Mouse (Mus musculus): ENCODE results near the gene Maats1.

The Maats1 gene

DNA sequence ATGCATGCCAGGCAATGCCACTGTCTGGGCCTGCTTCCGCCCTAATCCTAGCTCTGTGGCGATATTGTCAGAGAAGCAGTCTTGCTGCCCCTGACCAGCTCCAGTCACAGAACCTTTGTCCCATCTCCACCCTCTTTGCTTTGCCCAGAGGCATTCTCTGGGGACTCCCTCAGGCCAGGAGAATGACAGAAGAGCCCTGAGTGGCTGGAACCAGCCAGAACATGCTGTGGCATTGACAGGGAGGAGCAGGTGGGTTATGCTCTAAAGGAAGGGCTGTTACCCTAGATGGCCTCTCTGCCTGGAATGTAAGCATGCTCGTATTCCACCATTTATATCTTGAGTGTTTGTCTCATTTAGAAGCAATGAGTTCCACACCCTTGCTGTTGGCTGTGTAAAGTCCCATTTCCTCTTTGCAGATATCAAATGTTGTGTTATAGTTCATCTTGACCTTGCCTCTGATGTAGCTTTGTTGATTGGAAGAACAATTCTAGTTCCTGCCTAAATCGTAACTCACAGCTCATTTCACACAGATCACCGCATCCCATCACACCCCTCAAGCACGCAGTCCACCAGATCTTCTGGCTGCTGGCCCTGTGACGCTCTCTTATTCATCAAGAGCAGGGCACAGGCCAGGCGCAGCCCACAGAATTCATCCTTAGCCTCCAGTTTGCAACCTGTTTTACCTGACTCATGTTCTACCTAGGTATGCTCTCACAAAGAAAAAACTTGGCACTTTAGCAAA is 28.9 kb upstream of the Maats1 start:
- DNase-seq (ENCODE audit: low spot score) = no peak

DNA sequence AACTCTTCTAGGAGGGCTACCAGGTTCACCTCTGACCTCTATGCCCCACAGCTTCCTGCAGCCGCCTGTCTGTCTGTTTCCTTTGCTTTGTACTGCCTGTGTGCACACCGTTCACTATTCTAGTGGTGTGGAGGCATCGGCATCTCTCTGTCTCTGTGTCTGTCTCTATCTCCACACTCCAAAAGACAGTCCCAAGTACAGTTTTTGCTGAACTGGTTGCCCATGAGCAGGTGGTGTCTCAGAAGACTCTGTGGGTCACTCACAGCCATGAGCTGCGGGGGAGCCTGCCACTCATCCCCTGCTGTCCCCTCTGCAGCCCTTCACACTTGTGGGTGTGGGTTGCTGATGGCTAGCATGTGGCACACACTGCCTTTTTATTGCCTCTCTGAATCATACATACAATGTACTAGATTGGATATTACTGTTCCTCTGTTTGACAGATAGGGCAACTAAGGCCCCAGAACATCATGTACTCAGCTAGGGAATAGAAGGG is 28.1 kb upstream of the Maats1 start:
- no peak for DNase-seq (ENCODE audit: low spot score)

DNA sequence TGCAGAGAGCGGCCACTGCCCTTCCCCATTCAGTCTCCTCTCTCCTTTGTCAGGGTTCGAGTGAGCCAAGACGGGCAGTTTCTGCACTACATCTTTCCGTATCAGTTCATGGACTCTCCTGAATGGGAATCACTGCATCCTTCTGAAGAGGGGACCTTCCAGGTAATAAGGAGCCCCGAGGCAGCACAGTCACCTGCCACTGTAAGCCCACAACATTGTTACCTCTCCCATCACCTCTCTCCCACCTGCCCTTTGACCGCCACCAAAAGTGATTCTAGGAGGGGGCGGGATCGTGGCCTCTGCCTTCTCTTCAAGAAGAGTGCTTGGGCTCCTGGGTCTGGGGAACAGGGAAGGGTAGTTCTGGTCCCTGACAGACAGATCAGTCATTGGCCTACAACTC is 27.5 kb upstream of the Maats1 start:
- no peak for DNase-seq (ENCODE audit: low spot score)

DNA sequence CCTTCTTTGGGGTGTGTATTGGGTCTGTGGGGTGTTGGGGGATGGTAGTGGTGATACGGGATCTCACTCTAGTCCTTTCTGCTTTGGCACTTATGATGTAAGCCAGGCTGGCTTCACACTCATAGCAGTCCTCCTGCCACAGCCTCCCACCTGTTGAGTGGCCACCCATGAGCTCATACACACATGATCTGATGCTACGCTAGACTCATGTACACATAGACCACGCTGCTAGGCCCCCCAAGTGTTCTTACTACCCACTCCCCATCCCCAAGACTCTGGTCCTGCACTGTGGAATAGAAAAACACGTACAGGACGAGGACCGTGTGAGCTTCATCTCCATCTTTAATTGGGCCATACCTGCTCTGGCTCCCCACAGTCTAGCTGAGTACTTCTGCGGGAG is 27.1 kb upstream of the Maats1 start:
- DNase-seq (ENCODE audit: low spot score) = no peak

- DNase-seq (ENCODE audit: low spot score) = peak; percentile 41
These were observed 26.4 kb upstream of the Maats1 start for GRCm38 (mm10) chr16:38368336-38368735.

GRCm38 (mm10) chr16:38366231-38366630 is 24.3 kb upstream of the Maats1 start:
- DNase-seq (ENCODE audit: low spot score) = no peak

GRCm38 (mm10) chr16:38365390-38365789 is 23.4 kb upstream of the Maats1 start:
- no peak for DNase-seq (ENCODE audit: low spot score)

GRCm38 (mm10) chr16:38363657-38364056 is 21.7 kb upstream of the Maats1 start:
- DNase-seq (ENCODE audit: low spot score) = no peak

- no peak for DNase-seq (ENCODE audit: low spot score)
These were observed 21.3 kb upstream of the Maats1 start for GRCm38 (mm10) chr16:38363256-38363595.

DNA sequence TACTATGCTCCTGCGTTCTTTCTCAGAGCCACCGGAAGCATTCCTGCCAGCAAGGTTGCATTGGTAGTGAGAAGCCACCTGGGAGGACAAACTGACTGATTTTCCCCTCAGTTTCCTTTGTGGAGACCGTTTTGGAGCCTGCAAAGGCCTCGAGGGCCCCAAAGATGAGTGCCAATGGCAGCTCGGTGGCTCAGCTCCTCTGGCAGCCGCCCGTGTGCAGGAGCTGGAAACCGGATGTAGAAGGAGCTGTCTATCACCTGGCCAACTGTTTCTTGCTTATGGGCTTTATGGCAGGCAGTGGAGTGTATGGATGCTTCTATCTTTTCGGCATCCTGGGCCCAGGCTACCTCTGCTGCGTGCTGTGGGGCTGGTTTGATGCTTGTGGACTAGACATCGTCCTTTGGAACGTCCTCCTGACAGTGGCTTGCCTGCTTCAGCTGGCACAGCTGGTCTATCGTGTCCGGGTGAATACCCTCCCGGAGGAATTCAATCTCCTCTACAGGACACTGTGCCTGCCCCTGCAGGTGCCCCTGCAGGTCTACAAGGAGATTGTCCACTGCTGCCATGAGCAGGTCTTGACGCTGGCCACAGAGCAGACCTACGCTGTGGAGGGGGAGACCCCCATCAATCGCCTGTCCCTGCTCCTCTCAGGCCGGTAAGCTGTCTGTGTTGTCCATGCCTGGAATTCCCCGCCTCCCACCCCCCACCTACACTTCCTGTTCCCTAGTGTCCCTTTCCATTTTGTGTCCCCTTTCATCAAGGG is 20.7 kb upstream of the Maats1 start:
- no peak for DNase-seq (ENCODE audit: low spot score)

- no peak for DNase-seq (ENCODE audit: low spot score)
These were observed 20.0 kb upstream of the Maats1 start, which contains the start of gene Popdc2 for GRCm38 (mm10) chr16:38361933-38362332. Gene Popdc2, plus strand, starts transcription at chr16:38362209.

DNA sequence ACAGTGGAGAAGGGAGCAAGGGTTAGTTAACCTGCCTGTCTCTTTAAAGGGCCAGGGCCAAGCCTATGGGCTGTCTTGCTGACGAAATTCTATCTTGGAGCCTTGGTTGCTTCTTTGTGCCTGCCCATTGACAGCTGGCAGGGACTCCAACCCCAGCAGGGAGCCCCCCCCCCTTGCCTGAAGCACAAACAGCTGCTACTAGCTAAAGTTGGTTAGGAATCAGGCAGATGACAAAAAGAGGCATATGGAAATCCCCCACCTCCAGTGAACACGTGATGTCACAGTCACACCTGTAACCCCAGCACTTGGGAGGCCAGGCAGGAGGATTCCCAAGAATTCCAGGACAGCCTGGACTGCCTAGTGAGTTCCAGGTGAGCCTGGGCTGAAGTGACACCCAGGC is 18.4 kb upstream of the Maats1 start:
- DNase-seq (ENCODE audit: low spot score) = peak; percentile 29

- no peak for DNase-seq (ENCODE audit: low spot score)
These were observed 17.9 kb upstream of the Maats1 start for GRCm38 (mm10) chr16:38359857-38360256.

DNA sequence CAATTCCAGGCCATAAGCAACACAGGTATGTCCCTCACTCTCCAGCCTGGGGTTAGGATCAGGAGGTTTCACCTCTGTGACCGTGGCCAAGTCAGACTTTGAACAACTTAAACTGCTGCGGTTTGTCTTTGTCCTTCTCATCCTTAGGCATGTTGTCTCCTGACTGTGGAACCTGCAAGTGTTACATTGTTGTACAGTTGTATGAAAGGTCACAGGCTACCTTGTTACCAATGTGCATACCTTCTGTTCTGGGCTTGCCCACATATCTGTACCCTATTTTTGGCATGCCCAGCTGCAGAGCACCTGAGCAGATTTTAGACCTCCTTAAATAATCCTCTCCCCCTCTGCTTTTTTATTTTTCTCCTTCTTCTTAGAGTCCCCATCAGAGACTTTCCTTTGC is 17.3 kb upstream of the Maats1 start:
- no peak for DNase-seq (ENCODE audit: low spot score)

DNA sequence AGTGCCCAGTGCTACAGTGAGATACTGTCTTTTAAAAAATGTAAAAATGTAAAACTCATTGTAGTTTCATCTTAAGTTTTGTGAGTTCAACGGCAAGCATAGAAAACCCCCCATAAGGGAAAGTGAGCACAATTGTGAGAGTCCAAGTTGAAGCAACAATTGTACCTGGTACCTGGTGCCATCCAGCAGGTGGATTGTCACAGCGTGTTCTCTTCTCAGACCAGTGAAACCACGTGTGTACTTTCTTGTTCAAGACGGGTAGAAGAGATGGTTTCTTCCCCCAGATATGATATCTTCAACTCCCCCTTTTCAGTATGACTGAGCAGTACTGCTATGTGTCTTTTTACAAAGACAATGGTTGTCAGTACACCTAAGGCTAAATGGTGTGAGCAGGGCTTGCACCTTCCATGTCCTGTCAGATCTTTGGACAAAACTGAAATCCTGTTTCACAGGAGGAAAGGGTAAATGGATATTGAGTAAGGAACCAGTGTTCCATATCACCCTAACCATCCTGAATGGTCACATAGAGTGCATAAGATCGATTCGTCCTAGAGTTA is 16.4 kb upstream of the Maats1 start:
- DNase-seq (ENCODE audit: low spot score) = no peak

DNA sequence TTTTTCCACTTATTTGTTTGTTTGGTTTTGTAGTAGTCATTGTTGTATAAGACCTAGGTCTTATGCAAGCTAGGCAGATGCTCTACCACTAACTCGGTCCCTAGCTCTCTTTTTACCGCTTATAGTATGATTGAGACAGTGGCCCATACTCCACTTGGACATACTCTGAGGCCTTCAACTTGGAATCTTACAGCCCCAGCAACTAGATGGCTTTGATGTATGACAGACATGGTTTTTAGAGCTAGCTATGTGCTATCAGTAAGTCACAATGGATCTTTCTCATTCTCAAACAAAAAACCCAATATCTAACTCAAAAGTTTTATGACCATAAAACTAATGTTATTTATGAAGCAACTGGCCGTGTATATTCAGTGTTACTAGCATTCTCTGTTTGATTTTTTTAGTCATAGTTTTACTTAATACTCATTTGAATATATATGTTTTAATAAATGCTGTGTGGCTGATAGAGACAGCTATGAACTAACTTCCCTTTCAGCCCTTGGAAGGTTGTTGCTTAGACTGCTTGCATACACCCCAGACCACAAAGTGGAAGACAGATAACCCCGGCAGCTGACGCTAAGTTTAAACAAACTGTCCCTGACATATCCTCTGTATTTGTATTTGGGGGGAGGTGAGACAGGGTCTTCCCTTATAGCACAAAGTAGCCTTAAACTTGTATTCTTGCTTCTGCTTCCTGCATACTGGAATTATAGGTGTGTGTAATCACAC is 12.4 kb upstream of the Maats1 start:
- no peak for DNase-seq (ENCODE audit: low spot score)

DNA sequence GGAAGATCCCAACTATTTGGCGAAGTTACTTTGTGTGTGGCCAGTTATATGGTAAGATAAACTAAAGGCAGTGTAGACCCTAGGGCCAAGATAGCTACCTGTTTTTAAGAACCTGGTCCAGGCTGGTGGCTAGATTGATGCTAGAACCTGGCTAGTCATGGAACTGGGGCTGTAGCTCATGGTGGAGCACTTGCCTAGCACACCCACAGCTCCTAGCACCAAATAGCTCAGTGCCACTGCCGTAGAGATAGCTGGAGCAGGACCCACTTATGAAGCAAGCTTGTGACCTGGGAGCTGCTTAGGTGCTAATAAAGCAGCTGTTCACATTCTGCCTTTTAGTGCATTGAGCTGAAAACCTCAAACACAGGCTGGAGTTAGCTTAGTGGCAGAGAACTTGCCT is 11.7 kb upstream of the Maats1 start:
- DNase-seq (ENCODE audit: low spot score) = no peak

- DNase-seq (ENCODE audit: low spot score) = no peak
These were observed 10.9 kb upstream of the Maats1 start for GRCm38 (mm10) chr16:38352851-38353250.

DNA sequence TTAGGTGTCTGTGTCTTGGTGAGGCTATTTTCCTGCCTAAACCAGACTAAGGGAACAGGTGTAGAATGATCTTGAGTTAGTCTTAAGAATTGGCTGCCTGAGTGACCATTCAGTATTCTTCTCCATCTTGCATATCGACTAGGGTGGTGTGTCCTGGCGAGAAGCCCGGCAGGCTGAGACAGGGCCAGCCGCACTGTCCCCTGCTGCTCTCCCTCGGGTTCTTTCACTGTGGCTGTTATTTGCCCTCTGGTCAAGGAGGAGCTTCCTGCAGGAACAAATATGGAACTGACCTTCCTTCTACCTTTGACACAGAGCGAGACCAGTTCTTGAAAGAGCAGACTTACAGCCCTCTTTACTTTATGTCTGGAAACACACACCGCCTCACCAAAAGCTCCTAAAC is 10.1 kb upstream of the Maats1 start:
- no peak for DNase-seq (ENCODE audit: low spot score)

DNA sequence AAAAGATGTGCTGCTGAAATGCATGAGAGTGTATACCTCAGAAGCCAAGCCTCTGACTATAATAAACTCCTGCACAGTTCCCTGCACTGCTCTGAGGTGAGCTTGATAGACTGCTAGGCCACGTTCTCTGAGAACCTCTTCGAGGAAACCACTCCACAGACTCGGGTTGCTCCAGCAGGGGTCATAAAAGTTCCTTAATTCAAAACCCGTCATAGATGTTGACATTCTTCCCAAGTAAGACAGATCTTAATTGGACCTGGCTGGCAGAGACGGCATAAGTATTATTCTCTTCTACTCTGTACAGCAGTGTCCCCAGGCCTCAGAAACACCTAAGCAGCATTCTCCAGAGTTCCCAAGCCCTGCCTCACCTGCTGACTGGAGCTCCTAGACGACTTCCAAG is 9.0 kb upstream of the Maats1 start:
- DNase-seq (ENCODE audit: low spot score) = no peak

DNA sequence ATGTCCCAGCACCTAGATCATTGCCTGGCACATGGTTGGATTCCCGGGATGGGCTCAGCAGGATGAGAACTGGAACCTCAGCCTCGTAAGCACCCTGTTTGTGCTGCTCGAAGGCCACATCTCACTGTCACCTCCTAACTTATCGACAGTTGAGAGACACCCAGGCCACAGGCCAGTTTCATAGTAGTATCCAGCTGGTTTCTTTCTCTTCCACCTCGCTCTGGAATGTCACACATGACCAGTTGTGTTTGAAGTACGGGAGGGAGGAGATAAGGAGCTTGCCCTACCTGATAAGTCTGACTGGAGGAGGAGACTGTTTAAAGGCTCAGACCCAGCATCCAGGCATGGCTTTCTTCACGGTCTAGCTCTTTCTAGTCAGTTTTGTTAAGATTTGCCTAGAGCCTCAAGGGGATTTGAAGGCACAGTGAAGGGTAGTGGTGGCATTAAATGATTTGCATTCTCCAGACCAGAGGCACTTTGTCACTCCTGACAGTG is 8.5 kb upstream of the Maats1 start:
- DNase-seq (ENCODE audit: low spot score) = no peak

DNA sequence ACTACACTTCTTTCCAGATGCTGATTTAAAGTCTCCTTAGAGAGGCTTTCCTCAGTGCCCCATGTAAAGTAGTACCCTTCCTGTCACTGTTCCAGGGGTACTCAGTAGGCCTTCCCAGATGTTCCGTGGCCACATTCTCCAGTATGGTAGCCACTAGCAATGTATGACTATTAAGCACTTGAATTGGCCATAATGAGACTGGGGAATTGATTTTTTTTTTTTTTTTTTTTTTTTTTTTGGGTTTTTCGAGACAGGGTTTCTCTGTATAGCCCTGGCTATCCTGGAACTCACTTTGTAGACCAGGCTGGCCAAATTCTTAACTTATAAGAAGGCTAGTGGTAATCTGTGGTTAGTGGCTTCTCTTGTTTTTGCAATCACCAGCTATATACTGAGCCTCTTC is 7.9 kb upstream of the Maats1 start:
- DNase-seq (ENCODE audit: low spot score) = no peak

All from retina, embryonic 14.5 days (tissue).